Mouse (Mus musculus): ENCODE data around the gene Caap1. TPM values are rescaled to one million over a fixed set of nuclear protein-coding genes. Genes with fewer than 3 reads are reported as not detected.

Gene Caap1
- polyA plus RNA-seq (2017; shearing (Covaris generic)): 2.8 TPM

GRCm38 (mm10) chr4:94556265-94557054 is at the start of gene Caap1, which contains the start of gene Gm10306:
Caap1 (minus strand) TSS chr4:94556796.
Gm10306 (plus strand) TSS chr4:94556546.

GRCm38 (mm10) chr4:94603031-94603629 is 46.5 kb upstream of the Caap1 start, which contains the start of gene Plaa:
Plaa (minus strand) TSS chr4:94603244.

Other genes with a start within 250 kb of the Caap1 start
- not detected for gene Gm10306, start 250 bp downstream of the Caap1 start, polyA plus RNA-seq (2017; shearing (Covaris generic))
- 36.7 TPM for gene Plaa, start 46.4 kb upstream of the Caap1 start, polyA plus RNA-seq (2017; shearing (Covaris generic))
- 3.0 TPM for gene Ift74, start 57.7 kb upstream of the Caap1 start, polyA plus RNA-seq (2017; shearing (Covaris generic))
- gene Lrrc19, start 93.3 kb upstream of the Caap1 start, polyA plus RNA-seq (2017; shearing (Covaris generic)): not detected
- gene Tek, start 182.5 kb upstream of the Caap1 start, polyA plus RNA-seq (2017; shearing (Covaris generic)): 0.06 TPM